Mouse (Mus musculus): ENCODE measurements at regions not wholly inside any gene's neighbourhood (a gene's known extent, or its start where the extent isn't known, plus 50 kb on each side); places are given as distances from the start of the nearest gene placed in this dataset.

DNA sequence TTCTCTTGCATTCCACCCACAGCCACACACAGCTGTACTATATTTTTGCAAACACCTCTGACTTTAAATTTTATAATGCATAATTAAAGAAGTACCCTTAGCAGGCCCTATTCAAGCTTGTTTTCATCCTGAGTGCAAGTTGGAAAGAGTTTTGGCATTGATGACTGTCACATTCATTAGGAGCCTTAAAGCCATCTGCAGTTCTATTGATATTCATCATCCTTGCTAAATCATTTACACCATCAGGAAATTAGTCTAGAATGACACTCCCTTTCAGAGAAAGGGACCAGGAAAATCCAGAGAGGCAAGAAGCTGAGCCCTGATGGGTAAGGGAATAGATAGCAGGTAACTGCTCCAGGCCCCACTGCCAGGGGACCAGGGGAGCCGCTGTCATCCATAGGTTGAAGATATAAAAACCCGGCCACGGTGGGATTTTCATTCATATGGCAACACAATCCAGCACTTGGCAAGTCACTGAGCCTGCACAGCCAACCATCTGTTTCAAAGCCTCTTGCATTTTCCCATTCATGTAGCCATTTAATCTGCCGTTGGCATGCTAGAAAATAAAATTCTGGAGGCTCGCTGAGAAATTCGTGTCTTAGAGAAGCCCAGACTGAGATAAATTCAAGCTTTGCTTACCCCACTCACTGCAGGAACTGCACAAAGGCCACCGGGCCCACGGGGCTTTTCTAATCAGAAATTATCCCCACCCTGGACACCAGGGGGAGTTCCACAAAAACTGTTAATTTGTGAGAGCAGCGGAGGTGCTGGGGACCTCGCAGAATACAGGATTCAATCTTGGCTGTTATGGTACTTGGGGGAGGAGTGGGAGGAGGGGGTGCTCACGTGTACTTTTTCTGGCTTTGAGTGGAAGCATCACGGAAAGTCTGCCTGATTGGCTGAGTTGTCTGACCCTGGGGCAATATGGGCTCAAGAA, 101.8 kb upstream of the Veph1 start:
- H3K36me3 ChIP-seq (replicated peaks), result no peaks in the 10 kb centered on the region
- H3K9me3 ChIP-seq, result no peaks in the 10 kb centered on the region
- H3K27me3 ChIP-seq (replicated peaks; ENCODE audit: low read depth, poor library complexity, severe bottlenecking), result no peaks in the 10 kb centered on the region
- WGBS, result 67% methylated on average over 12 of the region's 12 CpGs
- H3K4me1 ChIP-seq, result peaks cover 8% of the 10 kb centered on the region
- DNase-seq (ENCODE audit: low spot score), result no peak
- no peak overlapping the region for H3K4me3 ChIP-seq
- H3K27ac ChIP-seq (replicated peaks), result no peak overlapping the region

DNA sequence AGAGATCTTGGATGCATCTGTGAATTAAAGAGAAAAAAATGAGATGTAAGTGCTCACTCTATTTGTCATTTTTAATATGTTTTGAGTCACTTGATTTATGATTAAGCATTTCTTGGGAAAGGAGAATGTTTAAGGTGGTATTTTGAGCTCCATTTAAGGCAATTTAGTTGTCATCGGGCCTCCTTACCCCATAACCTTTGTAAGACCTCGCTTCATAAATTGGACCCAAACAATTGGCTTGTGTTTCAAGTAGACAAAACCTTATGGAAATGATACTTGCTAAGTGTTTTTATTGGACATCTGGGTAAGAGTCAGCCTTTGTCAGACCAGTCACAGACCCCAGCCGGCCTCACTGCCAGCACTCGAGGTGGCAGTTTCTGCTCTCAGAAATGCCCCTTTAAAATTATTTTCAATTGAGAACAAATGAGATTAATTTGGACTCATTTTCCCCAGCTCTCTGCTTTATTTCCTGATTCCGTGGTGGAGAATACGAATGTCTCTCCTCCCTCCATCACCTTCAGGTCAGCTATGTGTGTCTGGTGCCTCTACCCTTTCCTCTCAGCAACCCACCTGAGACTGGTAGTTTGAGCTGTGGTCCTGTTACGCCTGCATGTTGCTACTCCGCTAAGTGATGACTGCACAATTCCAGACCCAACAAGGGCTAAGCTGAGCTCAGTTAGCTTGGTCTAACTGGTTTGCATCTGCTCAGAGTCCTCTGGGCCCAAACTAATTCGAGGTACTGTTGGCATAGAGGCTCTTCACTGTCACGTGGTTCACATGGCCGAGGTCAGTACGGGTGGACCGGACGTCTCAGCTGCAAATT, 78.7 kb upstream of the Veph1 start:
- DNase-seq (ENCODE audit: low spot score), result peak; percentile 46
- H3K27ac ChIP-seq (replicated peaks), result peak overlapping the region; percentile 57
- peaks cover 30% of the 10 kb centered on the region for H3K4me1 ChIP-seq
- H3K4me3 ChIP-seq, result no peak overlapping the region
- no peaks in the 10 kb centered on the region for H3K9me3 ChIP-seq
- H3K36me3 ChIP-seq (replicated peaks), result no peaks in the 10 kb centered on the region
- WGBS, result 59% methylated on average over 14 of the region's 14 CpGs
- H3K27me3 ChIP-seq (replicated peaks; ENCODE audit: low read depth, poor library complexity, severe bottlenecking), result no peaks in the 10 kb centered on the region; the same call in 1 of the 2 replicates

DNA sequence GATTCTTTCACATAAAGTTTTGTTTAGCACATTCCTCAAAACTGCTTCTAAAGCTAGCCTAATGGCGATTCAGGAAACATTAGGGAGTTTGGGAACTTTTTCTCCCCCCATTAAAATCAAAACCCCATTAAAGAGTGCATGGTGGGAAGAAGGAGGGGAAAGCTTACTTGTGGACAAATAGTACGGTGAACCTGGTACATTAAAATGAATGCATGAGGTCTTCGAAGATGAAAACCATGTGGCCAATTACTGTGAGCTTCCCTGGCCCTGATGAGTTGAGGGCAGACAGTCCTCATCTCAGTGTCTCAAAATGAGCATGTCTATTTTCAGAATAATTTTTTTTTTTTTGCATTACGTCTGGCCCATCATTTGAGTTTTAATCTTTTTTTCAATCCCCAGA, 78.0 kb upstream of the Veph1 start:
- Histone ChIP-seq H3K27me3 (replicated peaks; ENCODE audit: low read depth, poor library complexity, severe bottlenecking) (no peaks in the 10 kb centered on the region; the same call in 1 of the 2 replicates), H3K4me1 (peaks cover 30% of the 10 kb centered on the region), H3K9me3 (no peaks in the 10 kb centered on the region), H3K27ac (replicated peaks) (peak overlapping the region; percentile 55), H3K4me3 (no peak overlapping the region), H3K36me3 (replicated peaks) (no peaks in the 10 kb centered on the region)
- WGBS, result 61% methylated on average over 4 of the region's 4 CpGs
- no peak for DNase-seq (ENCODE audit: low spot score)

DNA sequence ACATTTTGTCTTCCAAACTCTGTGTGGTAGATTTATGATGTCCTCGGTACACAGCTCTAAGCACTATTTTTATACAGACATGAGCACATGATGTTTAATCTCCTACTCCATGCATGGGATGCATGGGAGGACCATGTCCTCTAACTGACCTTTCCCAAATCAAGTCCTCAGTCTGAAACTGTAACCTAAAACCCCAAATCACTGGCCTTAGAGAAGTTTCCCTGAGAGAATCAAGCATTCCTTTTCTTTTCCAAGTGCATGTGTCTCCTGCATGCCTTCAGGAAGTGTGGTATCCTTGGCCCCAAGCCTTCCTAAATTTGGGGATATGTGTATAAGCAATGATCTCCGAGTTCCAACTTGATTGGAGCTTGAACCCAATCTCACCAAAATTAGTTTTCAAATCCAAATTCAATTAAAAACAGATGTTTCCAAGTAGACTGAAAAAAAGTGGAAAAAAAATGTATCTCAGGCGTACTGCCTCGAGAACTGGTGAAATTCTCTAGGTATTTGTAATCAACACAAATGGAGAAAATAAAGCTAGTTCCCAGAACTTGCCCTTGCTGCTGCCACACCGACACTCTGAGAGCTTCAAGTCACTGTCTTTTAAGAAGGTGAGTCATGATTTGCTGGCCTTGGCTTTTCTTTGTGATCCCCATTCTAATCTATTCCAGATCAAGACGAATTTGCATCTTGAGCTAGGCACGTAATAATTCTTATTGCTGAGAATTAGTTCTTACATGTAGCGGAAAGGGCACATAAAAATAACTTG, 77.4 kb upstream of the Veph1 start:
- Histone ChIP-seq H3K9me3 (no peaks in the 10 kb centered on the region), H3K27ac (replicated peaks) (peak overlapping the region; percentile 55), H3K4me1 (peaks cover 30% of the 10 kb centered on the region), H3K27me3 (replicated peaks; ENCODE audit: low read depth, poor library complexity, severe bottlenecking) (no peaks in the 10 kb centered on the region; the same call in 1 of the 2 replicates), H3K4me3 (no peak overlapping the region), H3K36me3 (replicated peaks) (no peaks in the 10 kb centered on the region)
- peak; percentile 32 for DNase-seq (ENCODE audit: low spot score)
- WGBS, result 53% methylated on average over 8 of the region's 8 CpGs
